Mouse (Mus musculus): ENCODE data around the gene Lyst.
"Not testable (repeated sequence)": the region's sequence is repeated elsewhere in the genome, so short reads cannot be mapped to it uniquely, and the experiment has no call there.

Lyst gene

GRCm38 (mm10) chr13:13723786-13724185 is 133.6 kb downstream of the Lyst start:
- in situ Hi-C loops (cut with MboI; ENCODE audit: low pct_unique_long_range_greater_than_20kb in 1 of 2, low sequenced_read_pairs in 2 of 2, unreplicated experiment in 1 of 2): no loop called here

GRCm38 (mm10) chr13:13739232-13739631 is 149.0 kb downstream of the Lyst start:
- in situ Hi-C loops (cut with MboI; ENCODE audit: low pct_unique_long_range_greater_than_20kb in 1 of 2, low sequenced_read_pairs in 2 of 2, unreplicated experiment in 1 of 2): no loop called here

- in situ Hi-C loops (cut with MboI; ENCODE audit: low pct_unique_long_range_greater_than_20kb in 1 of 2, low sequenced_read_pairs in 2 of 2, unreplicated experiment in 1 of 2): no loop called here
Observed at GRCm38 (mm10) chr13:13745911-13746310, 155.7 kb downstream of the Lyst start.

- in situ Hi-C loops (cut with MboI; ENCODE audit: low pct_unique_long_range_greater_than_20kb in 1 of 2, low sequenced_read_pairs in 2 of 2, unreplicated experiment in 1 of 2): no loop called here
Observed at GRCm38 (mm10) chr13:13775778-13776494, 185.7 kb downstream of the Lyst start.

- in situ Hi-C loops (cut with MboI; ENCODE audit: low pct_unique_long_range_greater_than_20kb in 1 of 2, low sequenced_read_pairs in 2 of 2, unreplicated experiment in 1 of 2): no loop called here
Observed at GRCm38 (mm10) chr13:13777052-13777451, 186.9 kb downstream of the Lyst start.

DNA sequence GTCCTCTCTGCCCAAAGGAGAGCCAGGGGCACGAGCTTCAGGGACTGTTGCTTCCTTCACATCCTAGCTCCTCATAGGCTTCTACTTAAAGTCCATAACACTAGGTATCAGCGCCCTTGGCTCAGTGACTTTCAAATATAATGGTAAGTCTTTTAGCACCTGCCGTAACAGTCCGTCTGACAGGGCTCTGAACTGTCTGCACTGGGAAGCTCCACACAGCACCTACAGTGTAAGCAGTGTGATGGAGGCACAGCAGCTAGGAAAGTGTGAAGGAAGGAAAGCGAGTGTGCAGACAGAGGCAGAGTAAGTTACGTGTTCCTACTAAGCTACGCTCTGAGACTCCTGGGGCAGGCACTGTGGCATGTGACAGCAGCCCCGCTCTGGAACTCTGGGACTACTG is 187.5 kb downstream of the Lyst start:
- in situ Hi-C loops (cut with MboI; ENCODE audit: low pct_unique_long_range_greater_than_20kb in 1 of 2, low sequenced_read_pairs in 2 of 2, unreplicated experiment in 1 of 2): no loop called here

GRCm38 (mm10) chr13:13778837-13779458 is 188.8 kb downstream of the Lyst start:
- in situ Hi-C loops (cut with MboI; ENCODE audit: low pct_unique_long_range_greater_than_20kb in 1 of 2, low sequenced_read_pairs in 2 of 2, unreplicated experiment in 1 of 2): no loop called here

DNA sequence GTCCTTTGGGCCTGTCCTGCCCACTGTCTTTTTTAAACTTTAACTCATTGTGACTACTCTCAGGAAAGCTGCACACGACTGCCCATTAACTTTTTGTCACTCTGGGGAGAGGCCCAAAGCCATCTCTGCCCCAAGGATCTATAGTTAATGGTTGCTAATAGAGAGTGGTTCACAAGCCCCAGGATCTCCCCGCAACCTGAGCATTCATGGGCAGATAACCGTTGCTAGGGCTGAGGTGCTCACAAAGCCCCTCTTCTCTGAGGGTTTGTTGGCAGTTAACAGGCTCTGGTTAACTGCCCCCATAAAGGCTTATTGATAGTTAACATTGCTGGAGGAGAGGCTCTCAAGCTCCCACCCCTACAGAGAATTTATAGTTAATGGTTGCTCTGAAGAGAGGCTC is 190.1 kb downstream of the Lyst start:
- in situ Hi-C loops (cut with MboI; ENCODE audit: low pct_unique_long_range_greater_than_20kb in 1 of 2, low sequenced_read_pairs in 2 of 2, unreplicated experiment in 1 of 2): no loop called here

DNA sequence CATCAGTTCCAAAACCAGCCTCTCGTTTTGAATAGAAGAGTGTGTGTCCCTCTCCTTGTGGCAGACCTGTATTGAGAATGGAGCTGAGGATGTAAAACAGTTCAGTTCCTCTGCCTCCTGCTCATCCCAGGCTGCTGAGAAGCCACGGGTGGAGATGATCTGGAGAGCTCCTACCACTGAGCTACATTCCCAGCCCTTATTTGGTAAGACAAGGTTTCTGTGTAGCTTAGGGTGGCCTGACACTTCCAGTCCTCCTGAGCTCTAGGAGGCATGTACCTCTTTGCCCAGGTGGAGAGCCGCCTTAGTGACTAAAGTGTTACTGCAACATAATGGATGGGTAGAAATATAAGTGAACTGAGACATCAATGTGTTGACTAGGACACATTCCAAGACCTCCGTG is 190.8 kb downstream of the Lyst start:
- in situ Hi-C loops (cut with MboI; ENCODE audit: low pct_unique_long_range_greater_than_20kb in 1 of 2, low sequenced_read_pairs in 2 of 2, unreplicated experiment in 1 of 2): no loop called here

DNA sequence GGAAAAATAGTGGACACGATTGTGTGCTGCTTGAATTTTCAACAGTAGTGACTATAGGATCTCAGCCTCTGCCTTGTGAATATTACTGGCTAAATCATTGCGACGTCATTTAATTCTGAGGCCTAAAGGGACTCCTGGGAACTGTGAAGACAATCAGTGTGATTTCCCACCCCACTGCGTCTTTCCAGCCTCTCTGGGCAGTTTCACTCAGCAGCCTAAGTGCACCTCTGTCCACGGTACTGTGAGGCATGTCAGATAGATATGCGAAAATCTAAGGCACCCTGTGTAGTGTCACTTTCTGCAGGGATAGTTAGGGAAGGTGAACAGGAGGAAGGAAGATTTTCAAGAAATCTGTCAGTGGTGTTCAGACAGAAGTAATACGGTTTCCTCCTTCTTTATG is 193.1 kb downstream of the Lyst start:
- in situ Hi-C loops (cut with MboI; ENCODE audit: low pct_unique_long_range_greater_than_20kb in 1 of 2, low sequenced_read_pairs in 2 of 2, unreplicated experiment in 1 of 2): no loop called here

DNA sequence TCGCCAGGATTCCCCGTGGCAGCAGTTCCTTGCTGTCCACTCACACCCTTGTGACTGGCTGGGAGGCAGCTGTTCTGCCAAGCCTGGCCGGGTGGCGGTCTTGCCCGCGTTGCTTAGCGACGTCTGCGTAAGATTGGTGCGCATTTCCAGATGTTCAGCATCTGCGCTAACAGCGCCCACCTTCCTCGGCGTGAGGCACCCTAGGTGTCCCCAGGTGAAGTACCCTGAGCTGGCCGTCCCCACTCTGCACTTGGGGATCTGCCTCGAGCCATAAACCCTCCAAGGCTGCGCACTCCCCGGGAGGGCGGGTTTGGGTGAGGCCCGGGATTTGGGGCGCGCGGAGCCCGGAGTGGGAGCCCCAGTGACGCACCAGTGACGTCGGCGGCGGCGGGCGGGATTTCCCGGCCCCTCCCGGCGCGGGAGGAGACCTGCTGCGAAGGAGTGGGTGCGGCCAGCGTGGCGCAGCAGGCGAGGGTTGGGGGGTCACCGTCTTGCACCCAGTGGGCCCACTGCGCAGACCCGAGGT is 193.8 kb downstream of the Lyst start, which contains the start of gene Gng4:
Gene Gng4, plus strand, starts transcription at position 166 of the 526 bp plus-strand sequence.
- in situ Hi-C loops (cut with MboI; ENCODE audit: low pct_unique_long_range_greater_than_20kb in 1 of 2, low sequenced_read_pairs in 2 of 2, unreplicated experiment in 1 of 2): no loop called here

GRCm38 (mm10) chr13:13784420-13784936 is 194.3 kb downstream of the Lyst start:
- in situ Hi-C loops (cut with MboI; ENCODE audit: low pct_unique_long_range_greater_than_20kb in 1 of 2, low sequenced_read_pairs in 2 of 2, unreplicated experiment in 1 of 2): no loop called here

- in situ Hi-C loops (cut with MboI; ENCODE audit: low pct_unique_long_range_greater_than_20kb in 1 of 2, low sequenced_read_pairs in 2 of 2, unreplicated experiment in 1 of 2): no loop called here
Observed at GRCm38 (mm10) chr13:13784981-13785783, 195.0 kb downstream of the Lyst start.

DNA sequence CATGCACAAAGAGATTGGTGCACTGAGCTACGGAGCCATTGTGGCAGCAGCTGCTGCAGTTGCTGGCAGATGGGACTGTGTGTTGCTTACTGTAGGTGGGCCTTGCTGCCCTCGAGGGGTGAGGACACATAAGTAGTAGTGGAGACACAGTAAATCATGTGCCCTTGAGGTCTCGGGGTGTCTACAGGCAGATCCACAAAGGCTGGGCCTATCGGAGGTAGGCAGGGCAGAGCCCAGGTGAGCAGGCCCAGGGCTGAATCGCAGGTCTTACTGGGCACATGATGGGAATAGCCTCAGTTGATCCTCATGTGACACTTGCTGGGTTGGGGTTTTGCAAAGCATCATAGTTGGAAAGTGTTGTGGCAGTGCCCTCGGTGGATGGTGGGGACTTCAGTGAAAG is 196.8 kb downstream of the Lyst start:
- in situ Hi-C loops (cut with MboI; ENCODE audit: low pct_unique_long_range_greater_than_20kb in 1 of 2, low sequenced_read_pairs in 2 of 2, unreplicated experiment in 1 of 2): no loop called here

DNA sequence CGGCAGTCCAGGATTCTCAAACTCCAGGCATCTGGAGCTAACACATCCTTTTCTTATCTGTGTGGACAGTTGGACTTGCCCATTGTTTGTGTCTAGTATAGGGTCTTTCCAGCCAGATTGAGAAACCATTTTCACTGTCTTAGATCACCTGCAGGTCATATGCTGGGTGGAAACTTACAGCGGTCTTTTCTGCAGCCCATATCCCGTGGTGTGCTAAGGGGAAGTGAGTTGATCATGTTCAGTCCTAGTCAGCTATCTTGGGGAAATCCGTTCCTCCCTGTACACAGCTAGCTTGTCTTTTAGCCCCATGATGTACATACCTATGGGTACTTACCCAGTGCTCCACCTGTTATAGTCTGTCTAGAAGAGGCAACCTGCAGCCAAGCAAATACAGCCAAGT is 197.9 kb downstream of the Lyst start:
- in situ Hi-C loops (cut with MboI; ENCODE audit: low pct_unique_long_range_greater_than_20kb in 1 of 2, low sequenced_read_pairs in 2 of 2, unreplicated experiment in 1 of 2): no loop called here

DNA sequence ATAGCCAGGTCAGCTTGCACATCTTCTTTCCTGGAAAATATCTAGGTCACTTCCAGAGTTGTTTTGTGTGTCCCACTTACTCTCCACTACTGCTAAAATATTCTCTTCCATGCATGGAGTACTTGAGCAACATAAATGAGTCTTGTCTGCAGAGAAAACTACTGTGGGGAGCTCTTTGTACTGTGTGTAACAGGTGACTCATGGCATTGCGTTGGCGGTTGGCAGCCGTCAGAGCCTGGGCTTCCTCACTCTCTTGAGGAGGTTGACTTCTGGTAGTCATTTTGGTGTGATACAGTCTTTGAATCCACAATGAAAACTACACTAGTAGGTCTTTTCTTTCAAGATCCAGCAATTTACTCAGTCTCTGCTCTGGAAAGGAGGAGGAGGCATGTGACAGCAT is 201.8 kb downstream of the Lyst start:
- in situ Hi-C loops (cut with MboI; ENCODE audit: low pct_unique_long_range_greater_than_20kb in 1 of 2, low sequenced_read_pairs in 2 of 2, unreplicated experiment in 1 of 2): no loop called here

- in situ Hi-C loops (cut with MboI; ENCODE audit: low pct_unique_long_range_greater_than_20kb in 1 of 2, low sequenced_read_pairs in 2 of 2, unreplicated experiment in 1 of 2): no loop called here
Observed at GRCm38 (mm10) chr13:13795166-13795832, 205.1 kb downstream of the Lyst start.

- in situ Hi-C loops (cut with MboI; ENCODE audit: low pct_unique_long_range_greater_than_20kb in 1 of 2, low sequenced_read_pairs in 2 of 2, unreplicated experiment in 1 of 2): no loop called here
Observed at GRCm38 (mm10) chr13:13796082-13796481, 205.9 kb downstream of the Lyst start.

DNA sequence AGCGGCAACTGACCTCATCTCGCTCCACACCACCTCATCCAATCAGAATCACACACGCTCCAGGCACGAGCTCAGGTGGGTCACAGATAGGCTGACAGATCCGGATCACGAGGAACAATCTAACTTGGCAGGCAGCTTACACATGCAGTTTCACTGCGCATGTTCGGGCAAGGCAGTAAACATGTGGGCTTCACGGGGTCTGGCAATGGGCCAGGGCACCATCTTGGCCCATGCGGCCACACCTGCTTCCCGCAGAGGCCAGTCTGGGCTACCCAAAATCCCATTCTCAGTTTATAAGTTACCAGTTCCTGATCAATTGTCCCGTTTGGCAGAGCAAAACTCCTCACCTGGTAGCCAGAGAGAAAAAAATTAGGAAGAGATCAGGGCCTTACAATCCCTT is 207.6 kb downstream of the Lyst start:
- in situ Hi-C loops (cut with MboI; ENCODE audit: low pct_unique_long_range_greater_than_20kb in 1 of 2, low sequenced_read_pairs in 2 of 2, unreplicated experiment in 1 of 2): not testable (repeated sequence)
